Mouse (Mus musculus): ENCODE measurements around the gene Npepl1.

DNA sequence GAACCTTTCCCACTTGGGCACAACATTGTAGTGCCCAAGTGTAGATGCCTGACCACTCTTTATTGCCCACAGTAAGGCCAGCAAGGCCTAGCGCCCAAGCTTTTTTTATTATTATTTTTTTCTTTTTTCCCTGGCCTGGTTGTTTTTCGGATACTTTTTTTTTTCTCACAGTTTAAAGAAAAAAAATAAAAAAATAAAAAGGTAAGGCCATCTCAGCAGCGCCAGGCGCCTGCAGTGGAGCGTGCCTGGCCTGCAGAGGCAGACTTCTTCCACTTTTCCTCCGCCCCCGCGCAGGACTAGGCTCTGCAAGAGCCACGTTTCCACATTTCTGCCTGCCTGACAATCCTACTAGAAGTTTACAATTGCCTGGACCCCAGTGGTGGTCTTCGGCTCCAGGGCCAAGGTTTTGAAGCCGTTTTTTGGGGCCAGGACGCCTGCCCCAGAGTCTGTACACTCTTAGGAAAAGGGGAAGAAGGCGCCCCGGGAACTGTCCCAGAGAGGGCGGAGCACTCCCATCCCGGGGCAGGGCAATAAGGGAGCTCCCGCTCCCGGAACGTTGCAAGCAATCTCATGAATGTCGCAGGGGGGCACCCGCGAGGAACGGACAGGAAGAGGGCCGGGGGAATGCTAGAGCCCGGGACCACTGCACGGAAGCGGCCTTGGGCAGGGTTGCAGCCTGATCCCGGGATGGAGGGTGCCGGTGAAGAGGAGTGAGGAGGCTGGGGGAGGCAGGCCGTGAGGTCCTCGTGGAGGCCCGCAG, 34.3 kb upstream of the Npepl1 start, which contains the start of gene Stx16:
- TF ChIP-seq POLR2A (IDR thresholded peaks at IDR 0.05; ENCODE audit: insufficient read depth, low read depth, low read length) (peak; percentile 38), CTCF (IDR thresholded peaks at IDR 0.05; ENCODE audit: insufficient read depth, low read depth, low read length) (no peak)

Data from olfactory bulb, adult 2 months (tissue).